Mouse (Mus musculus) megakaryocyte-erythroid progenitor cell, adult 5-6 weeks (primary cell): ENCODE measurements around the gene Csnk1g1. TPM values are rescaled to one million over a fixed set of nuclear protein-coding genes. Genes with fewer than 3 reads are reported as not detected.

Experiments used
- ATAC-seq: replicated peaks from 2 replicates; pipeline ENCODE4 v1.8.0; 2016; ENCODE audit warnings: mild to moderate bottlenecking, inconsistent platforms; ENCODE audit not compliant: severe bottlenecking, poor library complexity, low FRiP score, low TSS enrichment
- total RNA-seq, 2 experiments: library from RNA; stranded (forward) in 1 of 2; stranded (reverse) in 1 of 2; fragments of 200-1000, 215-1000 nt in 1 of 2; fragments of >200 nt in 1 of 2; fragmentation: Nextera tagmentation in 1 of 2; gene quantifications; 2 replicates each; pipeline ENCODE4 v1.2.3; 2014 to 2017

The Csnk1g1 gene
- total RNA-seq, 2 experiments from 2014 or later: 22.0 to 29.1 TPM

- no peak for ATAC-seq
These were observed 78.3 kb downstream of the Csnk1g1 start for GRCm38 (mm10) chr9:65987021-65987420.

GRCm38 (mm10) chr9:65995603-65996376 is 87.1 kb downstream of the Csnk1g1 start:
- no peak for ATAC-seq

- ATAC-seq: no peak
These were observed 90.2 kb downstream of the Csnk1g1 start for GRCm38 (mm10) chr9:65998965-65999364.

GRCm38 (mm10) chr9:66004380-66004779 is 95.7 kb downstream of the Csnk1g1 start:
- peak; percentile 68; the same call in 1 of the 2 replicates for ATAC-seq

GRCm38 (mm10) chr9:66007603-66008202 is 99.0 kb downstream of the Csnk1g1 start:
- ATAC-seq: no peak

- ATAC-seq: no peak
These were observed 111.9 kb downstream of the Csnk1g1 start for GRCm38 (mm10) chr9:66020601-66021000.

GRCm38 (mm10) chr9:66038082-66038481 is 129.4 kb downstream of the Csnk1g1 start:
- ATAC-seq: no peak

GRCm38 (mm10) chr9:66038581-66038980 is 129.9 kb downstream of the Csnk1g1 start:
- ATAC-seq: no peak

- ATAC-seq: no peak
These were observed 130.6 kb downstream of the Csnk1g1 start for GRCm38 (mm10) chr9:66039290-66039689.

GRCm38 (mm10) chr9:66040801-66041200 is 132.1 kb downstream of the Csnk1g1 start:
- ATAC-seq: no peak

- no peak for ATAC-seq
These were observed 133.6 kb downstream of the Csnk1g1 start for GRCm38 (mm10) chr9:66042331-66042730.

- ATAC-seq: no peak
These were observed 134.5 kb downstream of the Csnk1g1 start for GRCm38 (mm10) chr9:66043241-66043640.

GRCm38 (mm10) chr9:66049931-66050601 is 141.3 kb downstream of the Csnk1g1 start:
- ATAC-seq: no peak

- peak; percentile 19; the same call in 1 of the 2 replicates for ATAC-seq
These were observed 142.8 kb downstream of the Csnk1g1 start for GRCm38 (mm10) chr9:66051493-66051892.

- no peak for ATAC-seq
These were observed 144.0 kb downstream of the Csnk1g1 start for GRCm38 (mm10) chr9:66052731-66053130.

GRCm38 (mm10) chr9:66053620-66054019 is 144.9 kb downstream of the Csnk1g1 start:
- no peak for ATAC-seq

GRCm38 (mm10) chr9:66059583-66060307 is 151.0 kb downstream of the Csnk1g1 start, which contains the start of gene Ppib:
Ppib (plus strand) TSS chr9:66060222.
- peak; percentile 97 for ATAC-seq

GRCm38 (mm10) chr9:66060308-66060647 is 151.6 kb downstream of the Csnk1g1 start:
- ATAC-seq: no peak; the same call in 1 of the 2 replicates

- ATAC-seq: no peak
These were observed 152.3 kb downstream of the Csnk1g1 start for GRCm38 (mm10) chr9:66060986-66061385.

GRCm38 (mm10) chr9:66061656-66062055 is 152.9 kb downstream of the Csnk1g1 start:
- ATAC-seq: no peak
